Mouse (Mus musculus) layer of hippocampus, adult 9-11 months (tissue): ENCODE measurements around the gene Neurog3.

ENCODE experiments used
- DNase-seq: peaks from one replicate; pipeline ENCODE4 v3.0.0; 2022

Gene Neurog3

GRCm38 (mm10) chr10:62138040-62138439 is 5.2 kb downstream of the Neurog3 start:
- no peak for DNase-seq

DNA sequence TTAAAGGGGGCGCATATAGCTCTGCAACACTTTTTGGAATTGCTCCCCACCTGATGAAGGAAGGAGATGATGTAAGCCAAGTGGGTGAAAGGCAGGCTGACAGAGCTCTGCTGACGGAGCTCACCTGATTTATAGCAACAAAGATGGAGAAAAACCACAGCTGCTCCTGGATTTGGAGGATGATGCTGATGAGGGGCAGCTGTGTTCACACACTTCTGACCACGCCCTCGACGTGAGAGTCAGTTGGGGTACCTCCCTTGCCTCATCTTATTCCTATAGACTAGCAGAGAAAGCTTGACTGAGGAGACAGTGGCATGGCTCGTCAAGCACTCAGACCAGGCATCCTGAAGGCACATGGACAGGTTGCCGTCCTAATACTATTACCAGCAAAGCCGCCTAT is 10.9 kb downstream of the Neurog3 start, which contains the start of gene Fam241b:
TSS of gene Fam241b (minus strand) at position 101 of the 400 bp plus-strand sequence.
- no peak for DNase-seq

DNA sequence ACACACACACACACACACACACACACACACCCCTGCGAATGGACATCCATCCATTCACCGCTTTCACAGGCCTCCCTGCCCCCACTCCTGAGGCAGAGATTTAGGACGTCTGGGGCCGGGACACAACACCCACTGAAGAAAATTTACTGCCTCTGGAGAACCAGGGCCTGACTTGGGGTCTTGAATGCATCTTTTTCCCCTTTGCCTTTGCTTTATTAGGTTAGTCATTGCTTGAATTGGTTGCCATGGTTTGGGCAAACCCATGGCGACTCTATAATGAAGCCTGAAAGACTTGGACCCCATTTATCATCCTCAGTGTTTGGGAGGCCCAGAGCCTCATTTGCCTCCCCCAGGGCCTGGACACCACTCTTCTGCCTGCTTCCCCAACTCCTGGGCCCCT is 13.1 kb downstream of the Neurog3 start:
- no peak for DNase-seq

GRCm38 (mm10) chr10:62147466-62148248 is 14.8 kb downstream of the Neurog3 start:
- no peak for DNase-seq

DNA sequence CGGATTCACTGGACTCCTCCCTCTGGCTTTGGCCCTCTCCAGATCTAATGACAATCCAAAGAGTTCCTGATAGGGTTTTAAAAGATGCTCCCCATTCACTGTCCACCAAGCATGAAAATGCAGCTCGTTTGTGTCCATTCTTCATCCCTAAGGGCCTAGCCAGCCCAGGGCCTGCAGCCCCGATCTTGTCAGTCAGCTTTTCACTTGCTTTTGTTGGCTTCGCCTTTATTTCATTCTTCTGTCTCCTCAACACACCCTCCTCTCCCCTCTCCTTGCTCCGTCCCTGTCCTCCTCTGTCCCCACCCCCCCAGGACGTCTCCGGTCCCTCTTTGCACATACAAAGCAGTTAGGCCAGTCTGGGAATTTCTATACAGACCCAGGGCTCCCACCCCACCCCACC is 17.0 kb downstream of the Neurog3 start:
- no peak for DNase-seq

GRCm38 (mm10) chr10:62162410-62162809 is 29.5 kb downstream of the Neurog3 start:
- DNase-seq = no peak

- no peak for DNase-seq
These were observed 40.1 kb downstream of the Neurog3 start for GRCm38 (mm10) chr10:62172841-62173553.

DNA sequence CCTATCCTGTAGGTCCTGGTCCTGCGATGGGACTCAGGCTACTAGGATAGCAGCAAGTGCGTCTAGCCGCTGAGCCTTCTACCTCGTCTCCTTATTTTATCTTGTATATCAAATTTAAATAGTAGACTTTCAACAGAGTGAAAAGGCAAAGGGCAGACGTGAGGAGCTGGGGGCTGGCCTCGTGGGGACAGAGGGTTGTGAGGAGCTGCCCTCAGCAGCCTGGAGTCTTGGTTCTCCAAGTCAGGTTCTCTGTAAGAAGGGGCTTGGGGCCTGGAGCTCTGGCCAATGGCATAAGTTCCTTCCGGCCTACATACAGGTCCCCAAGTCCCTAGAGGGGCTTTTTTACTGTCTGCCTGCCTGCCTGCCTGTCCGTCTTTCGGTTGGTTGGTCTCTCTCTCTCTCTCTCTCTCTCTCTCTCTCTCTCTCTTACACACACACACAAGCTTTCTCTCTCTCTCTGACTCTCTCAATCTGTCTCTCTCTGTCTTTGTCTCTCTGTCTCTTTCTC is 41.1 kb downstream of the Neurog3 start:
- DNase-seq = no peak

DNA sequence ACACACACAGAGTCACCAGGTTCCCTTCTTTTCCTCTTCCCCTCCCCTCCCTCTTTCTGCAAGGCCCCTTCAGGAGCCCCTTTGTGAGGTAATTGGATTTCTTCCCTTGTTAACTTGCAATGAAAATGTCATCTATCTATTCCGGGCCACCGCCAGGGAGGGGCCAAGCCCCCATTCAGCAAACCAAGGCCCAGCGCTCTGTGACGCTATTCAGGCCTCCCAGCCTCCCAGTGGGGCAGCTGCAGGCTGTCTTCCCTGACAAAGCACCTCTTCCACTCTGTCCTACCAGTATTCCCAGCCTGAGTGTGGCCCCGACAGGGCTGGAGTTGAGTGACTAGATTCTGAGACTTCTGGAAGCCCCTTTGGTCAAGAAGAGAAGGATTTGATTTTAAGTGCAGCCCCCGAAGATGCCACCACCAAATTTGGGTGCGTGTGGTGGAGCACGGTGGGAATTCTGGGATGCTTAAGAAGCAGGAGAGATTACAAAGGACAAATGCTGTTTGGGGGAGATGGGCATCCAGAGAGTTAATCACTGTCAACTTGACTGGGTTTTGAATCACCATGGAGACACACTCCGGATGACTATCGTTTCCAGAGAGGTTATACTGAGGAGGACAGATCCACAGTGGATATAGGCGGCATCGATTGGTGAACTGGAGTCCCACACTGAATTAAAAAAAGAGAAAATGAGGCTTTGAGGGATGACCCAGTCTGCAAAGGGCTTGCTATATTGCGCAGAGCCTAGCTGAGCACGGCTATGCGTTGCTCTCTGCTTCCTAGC is 41.8 kb downstream of the Neurog3 start:
- no peak for DNase-seq

DNA sequence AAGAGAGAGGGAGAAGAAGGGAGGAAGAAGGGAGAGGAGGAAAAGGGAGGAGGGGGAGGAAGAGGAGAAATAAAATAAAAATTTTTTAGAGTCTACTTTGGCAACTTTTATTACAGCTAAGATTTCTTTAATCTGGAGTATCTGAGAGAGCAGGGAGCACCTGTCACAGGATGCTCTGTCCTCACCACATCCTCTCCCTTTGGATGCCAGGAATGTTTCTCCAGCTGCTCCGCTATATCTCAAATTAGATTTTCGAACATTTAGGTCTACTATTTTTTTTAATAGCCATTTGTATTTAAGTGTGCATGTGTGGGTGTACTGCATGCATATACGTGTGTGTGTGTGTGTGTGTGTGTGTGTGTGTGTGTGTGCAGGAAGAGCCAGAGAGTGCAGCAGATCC is 47.1 kb downstream of the Neurog3 start:
- DNase-seq = no peak

DNA sequence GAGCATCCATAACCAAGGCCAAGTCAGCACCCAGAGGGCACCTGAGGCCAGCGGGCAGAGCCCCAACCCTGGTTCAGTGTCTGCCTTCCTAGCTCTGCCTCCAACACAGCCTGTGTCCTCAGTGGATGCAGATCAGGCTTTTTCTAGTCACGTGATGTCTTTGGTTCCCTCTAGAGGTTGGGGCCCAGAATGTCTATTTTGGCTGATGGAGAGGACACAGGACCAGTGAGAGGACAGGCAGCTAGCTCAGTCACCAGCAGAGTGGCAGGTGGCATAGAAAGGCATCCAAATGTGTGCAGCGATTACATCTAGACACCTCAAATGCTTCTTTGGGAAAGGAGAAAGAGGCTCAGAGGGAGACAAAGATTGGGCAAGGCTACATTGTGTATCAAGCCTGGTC is 48.8 kb downstream of the Neurog3 start:
- no peak for DNase-seq

- no peak for DNase-seq
These were observed 49.7 kb downstream of the Neurog3 start for GRCm38 (mm10) chr10:62182471-62183014.

DNA sequence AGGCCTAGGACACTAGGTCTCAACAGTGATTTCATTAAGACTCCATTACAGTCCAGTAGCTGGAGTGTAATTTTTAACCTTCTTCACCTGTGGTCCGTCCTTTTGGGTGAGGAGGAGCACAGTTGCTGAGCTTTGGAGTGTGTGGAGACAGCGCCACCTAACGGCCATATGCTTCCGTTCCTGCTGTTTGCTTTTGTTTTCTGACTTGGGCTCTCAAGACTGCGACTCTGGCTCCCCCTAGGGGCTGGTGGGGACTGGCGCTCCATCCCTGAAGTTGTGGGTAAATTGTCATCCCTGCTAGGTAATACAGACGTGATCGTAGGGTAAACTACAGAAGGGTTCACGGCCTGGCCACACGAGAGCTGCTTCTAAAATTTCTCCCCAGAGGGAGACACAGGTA is 50.2 kb downstream of the Neurog3 start:
- DNase-seq = peak; percentile 91
